Mouse (Mus musculus) leukemia stem cell, adult 10-12 weeks (primary cell): ENCODE data around the gene Zfp947. TPM values are rescaled to one million over a fixed set of nuclear protein-coding genes. Genes with fewer than 3 reads are reported as not detected.

Source experiments
- polyA plus RNA-seq: library from polyadenylated mRNA; stranded (reverse); fragments of >175 nt; gene quantifications from 2 replicates; pipeline ENCODE4 v1.2.3, GENCODE M21; 2012; ENCODE audit warnings: low replicate concordance

The Zfp947 gene
- not detected in 2 replicates for polyA plus RNA-seq

DNA sequence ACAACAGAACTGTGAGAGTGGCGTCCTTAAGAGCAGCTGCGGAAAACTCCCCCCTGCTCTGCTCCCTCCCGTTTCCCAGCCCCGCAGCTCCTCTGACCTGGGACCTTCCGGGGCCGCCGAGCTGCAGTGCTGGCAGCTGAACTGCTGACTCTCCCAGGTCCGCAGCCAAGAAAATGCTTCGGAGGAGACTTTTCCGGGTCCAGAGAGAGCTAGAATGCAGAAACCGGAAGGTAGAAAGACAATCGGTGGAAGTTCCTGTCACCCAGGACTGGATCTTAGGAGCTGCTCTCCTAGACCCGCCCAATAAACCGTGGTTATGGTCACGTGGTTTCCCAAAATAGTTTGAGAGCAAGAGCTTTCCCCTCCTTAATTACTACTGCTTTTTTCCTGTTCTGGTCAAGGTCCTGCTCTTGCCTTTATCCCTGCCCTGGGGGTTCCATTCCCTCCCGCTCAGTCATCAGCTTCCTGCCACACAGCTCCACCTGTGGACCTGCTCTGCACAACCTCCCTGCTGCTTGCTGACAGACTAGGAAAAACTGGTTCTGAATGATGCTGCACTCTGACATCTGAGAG is at the start of gene Zfp947:
Gene Zfp947 (minus strand): TSS at position 469 of the 573 bp plus-strand sequence.

Other genes starting within 250 kb of the Zfp947 start
- 0.18 and 0.72 TPM in 2 replicates for gene Zfp942, start 203.7 kb downstream of the Zfp947 start, polyA plus RNA-seq
- 0.08 and 0.80 TPM in 2 replicates for gene Zfp943, start 203.6 kb downstream of the Zfp947 start, polyA plus RNA-seq
- 0.18 TPM in 1 of 2 replicates, not detected in the other for gene Zfp994, start 59.4 kb upstream of the Zfp947 start, polyA plus RNA-seq
- gene CT030661.1, start 148.6 kb upstream of the Zfp947 start, polyA plus RNA-seq, result 0.36 TPM in 1 of 2 replicates, not detected in the other
- gene Zfp944, start 195.2 kb upstream of the Zfp947 start, polyA plus RNA-seq, result 0.14 and 1.1 TPM in 2 replicates
- gene Zfp758, start 195.3 kb upstream of the Zfp947 start, polyA plus RNA-seq, result 0.11 TPM in 1 of 2 replicates, not detected in the other